Mouse (Mus musculus) forebrain, embryonic 11.5 days (tissue): ENCODE measurements around the gene Srsf1. TPM values are rescaled to one million over a fixed set of nuclear protein-coding genes. Genes with fewer than 3 reads are reported as not detected.

Experiments
- polyA plus RNA-seq: library from polyadenylated mRNA; unstranded; fragments of >200 nt; fragmentation: Nextera tagmentation; extraction: Ambion mirVana; gene quantifications from 2 replicates; pipeline ENCODE4 v1.2.1, GENCODE M21; 2014

Gene Srsf1
- polyA plus RNA-seq, 1 experiment from 2014 or later = 563 TPM

Other genes with a start within 250 kb of the Srsf1 start
- 0.28 and 1.0 TPM in 2 replicates for gene Lpo, start 219.1 kb upstream of the Srsf1 start, polyA plus RNA-seq
- gene Mks1, start 194.2 kb upstream of the Srsf1 start, polyA plus RNA-seq = 15.6 and 17.2 TPM in 2 replicates
- 0.07 TPM in 1 of 2 replicates, not detected in the other for gene Epx, start 171.8 kb upstream of the Srsf1 start, polyA plus RNA-seq
- not detected in 2 replicates for gene Olfr462, start 155.1 kb upstream of the Srsf1 start, polyA plus RNA-seq
- not detected in 2 replicates for gene Olfr463, start 150.0 kb upstream of the Srsf1 start, polyA plus RNA-seq
- gene Olfr464, start 126.4 kb upstream of the Srsf1 start, polyA plus RNA-seq = not detected in 2 replicates
- 19.1 and 21.3 TPM in 2 replicates for gene Dynll2, start 59.8 kb upstream of the Srsf1 start, polyA plus RNA-seq
- 84.8 and 87.7 TPM in 2 replicates for gene Vezf1, start 20.9 kb downstream of the Srsf1 start, polyA plus RNA-seq
- 26.2 and 29.0 TPM in 2 replicates for gene Cuedc1, start 50.7 kb downstream of the Srsf1 start, polyA plus RNA-seq
- gene Mrps23, start 157.0 kb downstream of the Srsf1 start, polyA plus RNA-seq = 70.8 and 71.7 TPM in 2 replicates
- gene Ccdc182, start 246.7 kb downstream of the Srsf1 start, polyA plus RNA-seq = 0.23 and 0.94 TPM in 2 replicates